Mouse (Mus musculus) urinary bladder, postnatal 10 days (tissue): ENCODE results near the gene Cdcp1.

Experiments
- DNase-seq: peaks from one replicate; pipeline ENCODE4 v3.0.0; 2022; ENCODE audit warnings: low spot score

The Cdcp1 gene

DNA sequence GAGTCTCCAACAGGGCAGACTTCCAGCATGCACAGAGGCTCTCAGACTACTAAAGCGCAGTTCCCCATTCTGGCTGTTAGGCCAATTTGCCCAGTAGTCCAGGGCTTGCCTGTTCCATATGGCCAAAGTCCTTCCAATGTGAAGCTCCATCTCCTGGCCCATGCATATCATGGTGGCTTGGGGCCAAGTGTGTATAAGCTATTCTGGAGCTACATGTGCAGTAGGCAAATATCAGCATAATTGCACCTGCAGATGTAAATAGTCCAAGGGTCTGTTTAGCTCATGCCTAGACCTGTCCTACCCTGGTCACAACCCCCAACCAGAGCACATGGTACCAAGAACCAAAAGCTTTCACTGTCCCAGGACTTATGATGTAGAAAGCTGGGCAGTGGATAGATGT is 7.9 kb downstream of the Cdcp1 start:
- DNase-seq = no peak

DNA sequence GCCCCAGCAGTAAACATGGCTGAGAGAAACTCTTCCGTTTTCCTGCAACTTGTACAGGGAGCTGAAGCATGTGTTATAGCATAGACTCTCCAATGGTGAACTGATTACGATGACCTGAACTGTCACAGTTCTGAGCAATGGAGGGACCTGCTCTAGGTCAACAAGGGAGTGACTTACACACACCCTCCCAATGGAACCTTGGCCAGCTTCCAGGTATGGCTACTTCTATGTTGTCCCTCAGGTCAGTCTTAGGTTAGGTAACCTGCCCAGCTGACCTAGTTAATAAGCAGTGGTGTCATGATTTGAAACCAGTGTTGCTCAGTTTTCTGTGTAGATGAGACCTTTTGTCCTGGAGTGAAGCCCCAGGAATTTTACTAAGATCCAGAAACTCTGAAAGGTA is 8.9 kb downstream of the Cdcp1 start:
- no peak for DNase-seq

DNA sequence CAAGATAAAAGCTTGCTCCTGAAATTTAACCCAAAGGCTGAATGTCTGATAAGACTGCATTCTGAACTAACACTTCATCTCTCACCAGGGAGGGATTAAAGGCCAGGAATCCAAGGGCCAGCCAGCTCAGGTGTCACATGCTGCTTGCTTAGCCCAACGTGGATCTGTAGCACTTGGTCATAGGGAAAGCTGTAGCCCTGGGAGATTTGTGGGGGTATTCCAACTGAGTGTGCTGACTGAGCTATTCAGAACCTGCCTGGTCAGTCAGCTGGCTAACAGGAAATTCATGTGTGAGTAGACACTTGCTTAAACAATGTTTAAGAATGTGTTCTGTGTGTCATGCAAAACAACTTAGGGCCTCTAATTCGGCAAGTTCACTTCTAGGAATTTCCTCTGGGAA is 9.3 kb downstream of the Cdcp1 start:
- DNase-seq = no peak

DNA sequence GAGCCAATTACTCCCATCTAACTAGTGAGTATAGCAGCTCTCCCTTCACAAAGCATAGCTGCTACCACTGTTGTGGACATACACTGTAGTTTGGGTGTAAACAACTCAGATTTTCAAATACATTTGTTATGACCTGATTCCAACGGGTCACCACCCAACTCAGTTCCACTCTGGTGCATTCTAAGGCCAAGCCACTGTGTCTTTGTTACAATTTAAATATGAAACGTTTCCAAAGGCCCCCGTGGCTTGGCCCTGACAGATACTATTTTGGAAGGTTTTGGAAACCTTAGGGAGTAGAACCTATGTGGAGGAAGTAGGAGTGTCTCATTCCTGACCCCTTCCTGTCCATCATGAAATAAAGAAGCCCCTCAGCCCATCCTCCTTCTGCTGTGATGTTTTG is 15.7 kb downstream of the Cdcp1 start:
- no peak for DNase-seq

DNA sequence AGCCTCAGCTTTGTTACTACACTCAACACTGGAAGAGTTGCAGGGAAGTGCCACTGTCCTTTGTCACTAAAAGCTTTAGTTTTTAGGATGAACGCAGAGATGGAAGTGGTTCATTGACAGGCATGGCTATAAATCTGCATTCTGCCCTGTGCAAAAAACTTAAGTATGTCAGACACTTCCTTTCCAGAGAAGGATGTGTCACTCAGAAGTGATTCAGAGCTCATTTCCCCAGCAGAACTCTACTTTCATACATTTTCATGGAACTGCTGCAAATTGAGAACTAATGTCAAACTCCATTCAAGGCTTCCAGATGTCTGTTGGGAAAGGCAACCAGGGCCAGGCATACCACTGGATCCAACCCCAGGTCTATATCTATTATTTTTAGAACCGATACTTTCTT is 27.6 kb downstream of the Cdcp1 start:
- no peak for DNase-seq

DNA sequence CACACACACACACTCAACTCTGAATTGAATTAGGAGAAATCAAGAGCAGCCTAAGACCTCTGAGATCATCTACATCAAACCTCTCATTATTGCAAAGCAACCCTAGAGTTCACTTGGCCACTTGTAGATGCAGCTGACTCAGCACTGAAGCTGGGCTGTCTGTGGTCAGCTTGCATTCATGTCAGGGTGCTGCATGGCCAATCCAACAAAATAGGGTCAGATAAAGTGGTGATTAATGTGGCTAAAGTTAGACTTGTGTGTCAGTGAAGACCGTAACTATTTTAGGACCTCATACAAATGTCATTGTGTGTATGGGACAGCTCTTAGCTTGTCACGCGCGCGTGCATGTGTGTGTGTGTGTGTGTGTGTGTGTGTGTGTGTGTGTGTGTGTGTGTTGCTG is 28.2 kb downstream of the Cdcp1 start:
- DNase-seq = no peak

DNA sequence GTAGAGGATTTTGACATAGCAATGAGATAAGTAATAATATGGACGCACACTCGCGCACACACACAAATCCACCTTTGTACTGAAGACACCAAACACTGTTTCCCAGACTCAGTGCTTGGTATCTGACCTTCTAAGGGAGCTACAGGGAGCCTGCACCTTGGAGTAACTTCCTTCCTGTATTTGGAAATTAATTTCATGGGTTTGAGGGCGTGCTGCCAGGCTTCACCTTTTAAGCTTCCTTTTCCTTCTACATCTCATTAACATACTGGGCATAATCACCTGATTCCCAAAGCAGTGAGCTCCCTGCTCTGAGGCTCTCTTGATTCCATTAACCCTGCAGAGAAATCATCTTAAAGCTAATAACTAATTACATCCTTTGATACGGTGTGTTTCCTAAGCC is 29.7 kb downstream of the Cdcp1 start:
- no peak for DNase-seq

DNA sequence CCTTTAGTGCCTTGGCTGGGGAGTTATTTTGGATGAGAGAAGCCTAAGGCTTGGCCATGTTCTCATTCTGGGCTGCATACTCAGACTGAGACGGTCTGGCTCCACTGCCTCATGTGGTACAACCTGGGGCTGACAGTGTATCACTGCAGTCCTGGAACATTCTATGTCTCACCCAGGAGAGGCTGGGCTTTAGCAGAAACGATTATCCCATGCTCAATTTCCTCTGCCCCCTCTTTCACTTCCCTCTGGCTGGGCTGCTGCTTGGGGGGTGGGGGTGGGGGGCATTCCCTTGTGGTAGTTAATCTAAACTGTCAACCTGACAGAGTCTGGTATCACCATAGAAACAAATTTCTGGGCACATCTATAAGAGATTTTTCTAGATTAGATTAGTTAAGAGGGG is 30.3 kb downstream of the Cdcp1 start:
- DNase-seq = no peak

DNA sequence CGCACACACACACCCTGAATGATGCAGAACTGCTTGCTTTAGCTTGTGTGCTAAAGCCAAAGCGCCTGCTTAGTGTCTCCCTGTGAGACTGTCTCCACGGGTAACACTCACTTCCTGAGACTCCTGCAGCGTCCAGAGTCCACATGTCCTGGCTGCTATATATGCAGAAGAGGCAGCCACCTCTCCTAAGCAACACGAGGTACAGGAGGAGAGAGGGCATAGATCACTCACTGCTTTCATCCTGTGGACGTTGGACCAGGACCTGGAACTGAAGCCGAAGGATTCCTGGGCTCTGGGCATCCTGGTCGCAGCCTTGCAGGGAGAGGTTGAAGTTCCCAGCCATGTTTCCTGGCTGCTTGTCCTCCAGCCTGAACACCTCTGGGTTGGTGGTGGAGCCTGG is 32.6 kb downstream of the Cdcp1 start:
- DNase-seq = no peak

DNA sequence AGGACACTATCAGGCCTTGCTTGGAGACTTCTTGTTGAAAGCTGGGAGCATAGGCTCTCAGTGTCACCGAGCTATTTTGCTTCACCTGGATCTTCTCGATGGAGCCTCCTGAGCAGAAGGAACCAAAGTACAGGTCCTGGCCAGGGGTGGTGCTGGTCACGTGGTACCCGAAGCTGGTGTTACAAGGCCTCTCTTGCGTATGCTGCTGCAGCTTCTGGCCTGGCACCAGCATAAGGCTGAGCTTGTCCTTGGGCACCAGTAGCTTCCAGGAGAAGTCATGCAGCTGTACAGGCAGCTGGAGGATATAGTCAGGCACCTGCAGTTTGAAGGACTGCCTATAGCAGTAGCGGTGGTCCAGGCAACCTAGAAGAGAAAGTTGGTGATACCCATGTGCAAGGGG is 35.8 kb downstream of the Cdcp1 start:
- no peak for DNase-seq

DNA sequence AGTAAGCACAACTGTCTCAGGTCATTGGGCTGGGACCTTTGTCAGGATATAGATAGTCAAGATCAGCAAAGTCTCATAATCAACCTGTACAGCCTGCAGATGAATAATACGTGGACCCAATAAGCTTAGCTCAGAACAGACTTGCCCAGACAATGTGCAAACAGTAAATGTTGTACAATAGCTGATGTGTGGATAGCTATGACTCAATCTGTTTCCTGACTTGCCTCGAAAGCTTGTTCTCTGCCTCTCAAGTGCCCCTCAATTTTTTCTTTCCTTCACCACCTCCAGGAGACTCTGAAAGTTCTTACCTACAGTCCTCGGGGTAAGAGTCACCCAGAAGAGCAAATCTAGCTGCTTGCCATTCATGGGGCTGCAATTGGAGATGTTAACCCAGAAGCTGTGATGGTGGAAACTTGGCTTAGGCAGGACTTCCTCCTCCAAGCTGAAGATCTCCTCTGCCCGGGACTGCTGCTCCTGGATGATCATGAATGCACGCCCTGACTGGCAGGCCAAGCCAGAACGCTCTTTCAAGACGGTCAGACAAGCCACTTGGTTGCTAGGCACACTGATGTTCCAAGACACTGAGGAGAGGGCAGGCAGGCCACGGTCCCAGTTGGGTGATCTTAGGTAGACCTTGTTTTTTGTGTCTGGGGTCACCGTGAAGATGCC is 38.3 kb downstream of the Cdcp1 start:
- DNase-seq = no peak

DNA sequence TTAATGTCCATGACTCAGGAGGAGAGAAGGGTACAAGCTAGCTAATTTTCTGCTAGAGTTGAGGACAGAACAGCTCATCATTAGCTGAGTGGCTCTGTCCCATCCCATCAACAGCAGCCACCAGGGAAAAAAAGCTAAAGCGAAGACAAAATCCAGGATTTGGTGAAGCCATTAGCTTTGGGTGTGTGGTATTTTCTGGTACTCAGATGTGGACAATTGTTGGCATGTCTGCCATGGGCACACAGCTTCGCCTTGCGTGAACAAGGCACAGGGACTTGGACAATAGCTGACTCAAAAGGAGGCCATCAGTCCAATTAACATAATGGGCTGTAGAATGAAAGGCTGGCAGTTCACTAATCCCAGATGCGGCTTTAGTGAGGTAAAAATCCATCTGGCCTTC is 41.5 kb downstream of the Cdcp1 start:
- DNase-seq = no peak

DNA sequence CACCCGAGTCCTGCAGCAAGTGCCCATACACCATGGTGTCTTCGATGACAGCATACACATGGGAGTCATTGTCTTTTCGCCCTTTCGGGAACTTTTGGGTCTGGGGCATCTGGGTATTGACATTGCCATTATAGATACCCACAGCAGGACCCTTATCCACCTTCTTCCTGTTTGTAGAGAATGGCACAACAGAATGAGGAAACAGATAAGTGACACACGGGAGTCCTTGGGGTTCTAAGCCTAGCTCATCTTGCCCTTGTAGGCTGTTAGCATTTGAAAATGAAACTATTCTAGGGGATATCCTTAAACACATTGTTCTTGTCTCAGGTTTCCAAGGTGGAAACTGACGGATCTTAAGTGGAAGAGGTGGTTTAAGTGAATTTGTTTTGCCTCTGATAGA is 42.1 kb downstream of the Cdcp1 start:
- no peak for DNase-seq

DNA sequence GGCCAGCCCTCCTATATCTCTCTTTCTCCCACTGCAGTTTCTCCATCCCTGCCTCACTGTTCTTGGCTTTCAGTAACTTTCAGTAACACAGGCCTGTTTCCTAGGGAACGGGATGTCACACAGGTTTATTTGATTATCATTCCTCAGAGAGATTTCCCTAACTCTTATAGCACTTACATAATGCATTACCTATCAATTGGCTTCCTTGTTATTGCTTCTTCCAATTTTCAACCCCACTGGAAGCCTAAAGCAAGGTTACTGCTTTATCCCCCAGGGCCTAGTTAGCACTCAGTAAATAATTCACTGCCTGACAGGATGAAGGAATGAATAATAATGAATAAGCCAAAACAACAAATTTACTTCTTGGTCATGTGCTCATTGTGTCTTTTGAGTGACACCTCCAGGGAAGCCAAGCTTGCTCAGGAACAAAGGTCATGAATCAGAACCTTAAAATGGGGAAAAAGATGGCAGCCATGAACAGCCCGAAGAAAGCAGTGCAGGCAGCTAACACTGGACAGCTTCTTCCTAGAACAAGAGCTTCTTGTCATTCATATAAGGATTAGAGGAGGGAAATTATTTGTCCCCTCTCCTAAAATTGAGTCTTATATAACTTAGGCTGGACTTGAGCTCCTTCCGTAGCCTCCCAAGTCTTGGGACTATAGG is 49.9 kb downstream of the Cdcp1 start:
- DNase-seq = no peak

DNA sequence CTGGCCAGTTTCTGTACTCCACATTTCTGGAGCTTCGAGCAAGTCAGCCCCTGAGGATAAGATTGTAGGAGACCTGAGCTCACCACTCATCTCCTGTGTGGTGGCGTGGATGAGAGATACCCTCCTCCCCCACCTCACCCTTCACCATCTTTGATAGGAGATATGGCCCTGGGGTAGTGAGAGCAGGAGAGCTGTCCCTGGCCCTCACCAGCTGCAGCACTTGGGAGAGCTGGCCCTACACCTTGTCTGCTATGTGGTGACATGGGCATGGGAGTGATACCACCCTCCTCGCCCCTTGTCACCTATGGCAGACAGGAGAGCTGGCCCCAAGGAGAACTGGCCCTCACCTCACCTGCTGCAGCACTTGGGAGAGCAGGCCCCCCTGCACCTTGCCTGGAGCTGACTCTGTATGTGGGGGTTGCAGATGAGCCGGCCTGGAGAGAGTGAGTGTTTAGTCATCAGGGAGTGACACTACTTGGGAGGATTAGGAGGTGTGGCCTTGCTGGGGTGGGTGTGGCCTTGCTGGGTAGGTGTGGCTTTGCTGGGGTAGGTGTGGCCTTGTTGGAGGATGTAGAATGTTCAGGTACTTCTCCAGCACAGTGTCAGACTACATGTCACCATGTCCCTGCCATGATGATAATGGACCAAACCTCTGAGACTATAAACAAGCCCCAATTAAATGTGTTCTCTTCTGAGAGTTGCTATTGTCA is 52.7 kb downstream of the Cdcp1 start:
- no peak for DNase-seq

DNA sequence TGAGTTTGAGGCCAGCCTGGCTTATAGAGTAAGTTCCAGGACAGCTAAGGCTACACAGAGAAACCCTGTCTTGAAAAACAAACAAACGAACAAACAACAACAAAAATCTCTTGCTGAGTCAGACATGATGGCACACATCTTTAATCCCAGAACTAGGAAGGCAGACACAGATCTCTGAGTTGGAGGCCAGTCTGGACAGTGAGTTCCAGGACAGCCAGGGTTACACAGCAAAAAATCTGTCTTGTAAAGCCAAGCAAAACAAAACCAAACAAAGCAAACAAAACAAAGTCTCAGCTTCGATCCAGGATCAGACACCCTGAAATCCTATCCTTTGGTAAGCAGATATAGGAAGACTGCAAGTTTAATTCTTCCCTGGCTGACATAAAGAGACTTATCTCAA is 54.0 kb downstream of the Cdcp1 start:
- no peak for DNase-seq

DNA sequence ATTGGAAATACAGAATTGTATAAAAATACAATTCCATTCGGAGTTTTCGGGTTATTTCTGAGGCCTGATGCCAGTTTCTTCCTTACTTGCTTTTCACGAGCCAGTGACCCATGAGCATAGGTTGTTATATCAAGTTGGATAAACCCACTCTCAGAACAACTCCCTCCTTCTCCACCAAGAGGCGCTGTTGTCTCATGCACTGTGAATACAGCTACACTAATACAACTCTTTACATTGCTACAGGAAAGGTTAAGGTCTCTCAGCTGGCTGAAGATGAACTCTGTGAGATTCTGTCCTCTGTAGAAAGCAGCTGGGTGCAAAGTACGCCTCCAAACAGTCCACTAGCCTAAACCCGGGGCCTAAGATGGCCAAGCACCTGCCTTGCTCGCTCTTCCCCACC is 56.5 kb downstream of the Cdcp1 start:
- peak; percentile 34 for DNase-seq

DNA sequence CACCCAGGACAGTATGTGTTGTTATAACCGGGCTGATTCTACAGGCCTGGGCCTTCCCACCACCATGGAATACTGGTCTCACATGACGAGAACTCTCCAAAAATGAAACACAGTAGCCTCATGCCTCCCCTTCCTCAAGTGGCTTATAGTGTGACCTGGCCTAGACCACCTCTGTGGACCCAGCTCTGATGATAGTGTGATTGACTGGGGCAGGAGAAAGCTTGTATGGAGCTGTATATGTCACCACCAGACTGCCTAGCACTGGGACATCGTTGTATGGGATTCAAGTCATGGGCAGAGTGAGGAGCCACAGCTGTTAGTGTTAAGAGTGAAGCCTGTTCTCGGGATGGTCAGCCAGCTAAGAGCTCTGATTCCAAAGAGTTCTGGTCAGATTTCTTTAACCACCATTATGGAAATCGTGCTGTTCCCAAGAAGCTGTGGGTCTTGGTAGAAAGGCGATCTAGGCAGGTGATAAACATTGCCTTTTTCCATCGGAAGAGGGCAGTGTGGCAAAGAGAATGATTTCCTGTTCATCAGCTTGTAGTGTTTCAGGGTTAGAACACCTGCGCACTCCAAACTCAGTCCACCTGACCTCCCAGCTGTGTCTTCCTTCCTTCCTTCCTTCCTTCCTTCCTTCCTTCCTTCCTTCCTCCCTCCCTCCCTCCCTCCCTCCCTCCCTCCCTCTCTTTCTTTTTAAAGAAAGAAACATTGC is 57.6 kb downstream of the Cdcp1 start:
- DNase-seq = no peak

DNA sequence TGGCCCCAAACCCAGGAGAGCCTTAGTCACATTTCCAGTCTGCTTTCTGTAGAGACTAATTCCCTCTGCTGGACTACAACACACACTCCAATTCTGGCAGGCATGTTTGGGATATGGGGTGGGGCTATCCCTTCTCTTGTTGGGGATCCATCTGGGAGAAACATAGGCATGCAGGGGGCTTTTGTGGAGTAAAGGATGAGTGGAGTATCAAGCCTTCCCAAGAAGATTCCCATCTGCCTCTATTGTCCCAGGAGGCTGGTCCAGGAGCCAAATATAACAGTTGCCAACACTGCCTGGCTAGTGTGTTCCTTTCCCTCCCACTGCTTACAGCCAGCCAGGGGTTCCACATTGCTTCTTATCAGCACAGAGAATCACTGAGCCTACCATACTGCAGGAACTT is 58.1 kb downstream of the Cdcp1 start:
- DNase-seq = no peak

DNA sequence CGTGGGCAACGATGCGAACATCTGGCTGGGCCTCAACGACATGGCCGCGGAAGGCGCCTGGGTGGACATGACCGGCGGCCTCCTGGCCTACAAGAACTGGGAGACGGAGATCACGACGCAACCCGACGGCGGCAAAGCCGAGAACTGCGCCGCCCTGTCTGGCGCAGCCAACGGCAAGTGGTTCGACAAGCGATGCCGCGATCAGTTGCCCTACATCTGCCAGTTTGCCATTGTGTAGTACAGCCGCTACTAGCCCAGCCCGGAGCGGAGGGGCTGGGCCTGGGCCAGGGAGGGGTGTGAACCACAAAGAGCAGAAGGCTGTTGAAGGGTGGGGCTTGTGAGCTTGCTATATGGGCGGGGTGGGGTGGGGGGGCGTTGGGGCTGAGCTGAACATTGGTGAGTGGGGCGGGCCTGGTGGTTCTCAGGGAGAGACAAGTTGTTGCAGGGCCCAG is 58.9 kb downstream of the Cdcp1 start:
- DNase-seq = no peak

DNA sequence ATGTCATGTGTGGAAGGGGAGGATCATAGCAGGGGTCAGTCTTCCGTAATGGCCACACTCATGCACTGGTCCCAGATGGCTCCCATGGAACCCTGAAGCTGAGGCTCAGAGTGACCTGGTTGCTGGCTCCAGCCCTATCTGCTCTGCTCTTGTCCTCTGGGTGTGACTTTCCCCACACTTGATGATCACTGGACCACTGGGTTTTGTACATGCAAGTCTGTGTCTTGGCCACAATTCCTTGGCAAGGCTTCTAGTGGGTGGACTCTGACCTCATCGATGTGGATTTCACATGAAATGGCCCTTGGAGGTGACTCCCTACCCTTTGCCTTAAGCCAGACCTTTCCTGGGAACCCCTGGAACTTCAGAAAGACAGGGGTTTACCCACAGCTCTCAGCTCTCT is 62.7 kb downstream of the Cdcp1 start:
- no peak for DNase-seq

DNA sequence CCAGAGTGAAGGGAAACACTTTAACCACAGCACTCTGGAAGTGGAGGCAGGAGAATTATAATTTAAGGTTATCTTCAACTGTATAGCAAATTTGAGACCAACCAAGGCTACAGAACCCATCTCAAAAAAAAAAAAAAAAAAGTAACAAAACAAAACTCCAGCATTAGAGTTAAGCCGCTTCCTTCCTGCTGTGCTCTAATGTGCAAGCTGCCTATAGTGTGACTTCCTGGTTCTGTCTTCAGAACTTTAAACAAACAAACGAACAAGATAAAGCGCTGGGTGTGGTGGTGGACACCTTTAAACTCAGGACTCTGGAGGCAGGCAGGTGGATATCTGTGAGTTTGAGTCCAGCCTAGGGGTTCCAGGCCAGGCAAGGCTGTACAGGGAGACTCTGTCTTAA is 63.8 kb downstream of the Cdcp1 start:
- DNase-seq = no peak

DNA sequence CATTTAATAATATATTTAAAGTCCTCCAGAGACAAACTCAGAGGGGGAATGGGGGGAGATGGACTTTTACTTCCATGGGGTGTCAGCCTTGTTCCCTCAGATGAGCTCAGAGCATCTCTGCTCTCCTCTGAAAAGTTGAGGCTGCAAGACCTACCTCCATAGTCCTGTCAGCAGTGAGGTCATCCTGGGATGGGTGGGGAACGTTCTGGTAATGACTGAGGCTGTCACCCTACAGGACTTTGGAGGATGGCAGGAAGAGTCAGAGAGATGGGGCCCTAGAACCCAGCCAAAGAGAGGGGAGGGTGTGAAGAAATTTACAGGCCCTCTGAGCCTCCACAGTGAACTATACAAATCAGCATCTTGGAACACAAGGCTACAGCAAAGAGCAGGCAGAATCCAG is 64.3 kb downstream of the Cdcp1 start:
- no peak for DNase-seq
